Mouse (Mus musculus): ENCODE measurements around the gene Mnat1. TPM values are rescaled to one million over a fixed set of nuclear protein-coding genes. Genes with fewer than 3 reads are reported as not detected.
"Not testable (repeated sequence)": the region's sequence is repeated elsewhere in the genome, so short reads cannot be mapped to it uniquely, and the experiment has no call there.

Gene Mnat1
- total RNA-seq, 2 experiments from 2014 or later: 19.3 to 24.5 TPM

- intact Hi-C loops (cut with DNase I): no loop called here
- Histone ChIP-seq H3K27ac (no peak overlapping the region), H3K4me3 (no peak overlapping the region)
- DNase-seq (ENCODE audit: extremely low spot score in 1 of 2, low spot score in 2 of 2): no peak
- no peak for TF ChIP-seq CTCF (IDR thresholded peaks at IDR 0.05)
These were observed 24.9 kb upstream of the Mnat1 start for GRCm38 (mm10) chr12:73098593-73098992.

- no peak for DNase-seq (ENCODE audit: extremely low spot score in 1 of 2, low spot score in 2 of 2)
- no peak overlapping the region for H3K27ac ChIP-seq
- H3K4me3 ChIP-seq: no peak overlapping the region
- TF ChIP-seq CTCF (IDR thresholded peaks at IDR 0.05): no peak
- intact Hi-C loops (cut with DNase I): no loop called here
These were observed 19.8 kb upstream of the Mnat1 start for GRCm38 (mm10) chr12:73103713-73104112.

- TF ChIP-seq CTCF (IDR thresholded peaks at IDR 0.05): no peak
- intact Hi-C loops (cut with DNase I): no loop called here
- H3K4me3 ChIP-seq: no peak overlapping the region
- DNase-seq (ENCODE audit: extremely low spot score in 1 of 2, low spot score in 2 of 2): no peak
- H3K27ac ChIP-seq: no peak overlapping the region
These were observed 15.7 kb upstream of the Mnat1 start for GRCm38 (mm10) chr12:73107821-73108220.

- TF ChIP-seq CTCF (IDR thresholded peaks at IDR 0.05): no peak
- Histone ChIP-seq H3K27ac (no peak overlapping the region), H3K4me3 (peak overlapping the region; percentile 57)
- DNase-seq (ENCODE audit: extremely low spot score in 1 of 2, low spot score in 2 of 2): peak in 1 of 2 experiments; percentile 34
- intact Hi-C loops (cut with DNase I): loop anchor here (5.0 kb wide), 2 partner anchors 63 to 397 kb away; no protein-coding TSS in a partner anchor
These were observed 12.9 kb upstream of the Mnat1 start for GRCm38 (mm10) chr12:73110431-73111111.

GRCm38 (mm10) chr12:73111561-73112325 is 11.8 kb upstream of the Mnat1 start:
- Histone ChIP-seq H3K27ac (peak overlapping the region; percentile 25), H3K4me3 (peak overlapping the region; percentile 57)
- intact Hi-C loops (cut with DNase I): loop anchor here (5.0 kb wide), 2 partner anchors 64 to 396 kb away; no protein-coding TSS in a partner anchor
- DNase-seq (ENCODE audit: extremely low spot score in 1 of 2, low spot score in 2 of 2): peak in 1 of 2 experiments; percentile 21
- no peak for TF ChIP-seq CTCF (IDR thresholded peaks at IDR 0.05)

GRCm38 (mm10) chr12:73112326-73113087 is 11.0 kb upstream of the Mnat1 start:
- intact Hi-C loops (cut with DNase I): loop anchor here (5.0 kb wide), 2 partner anchors 65 to 395 kb away; no protein-coding TSS in a partner anchor
- H3K27ac ChIP-seq: peak overlapping the region; percentile 25
- TF ChIP-seq CTCF (IDR thresholded peaks at IDR 0.05): no peak; the same call in 1 of the 2 replicates
- H3K4me3 ChIP-seq: peak overlapping the region; percentile 57
- peak in 1 of 2 experiments; percentile 34 for DNase-seq (ENCODE audit: extremely low spot score in 1 of 2, low spot score in 2 of 2)

- no peak for TF ChIP-seq CTCF (IDR thresholded peaks at IDR 0.05)
- Histone ChIP-seq H3K4me3 (peak within 1 kb of the TSS; percentile 57), H3K27ac (peak within 1 kb of the TSS; percentile 25)
- intact Hi-C loops (cut with DNase I): loop anchor here (5.0 kb wide), 2 partner anchors 66 to 394 kb away; no protein-coding TSS in a partner anchor
- DNase-seq (ENCODE audit: extremely low spot score in 1 of 2, low spot score in 2 of 2): peak; percentile 29 to 58
These were observed 10.3 kb upstream of the Mnat1 start, which contains the start of gene Six4 for GRCm38 (mm10) chr12:73113196-73113595. Gene Six4 (minus strand): TSS chr12:73113456.

GRCm38 (mm10) chr12:73125250-73125649 is 1.7 kb downstream of the Mnat1 start:
- Histone ChIP-seq H3K4me3 (no peak overlapping the region), H3K27ac (no peak overlapping the region)
- intact Hi-C loops (cut with DNase I): no loop called here
- no peak for TF ChIP-seq CTCF (IDR thresholded peaks at IDR 0.05)
- DNase-seq (ENCODE audit: extremely low spot score in 1 of 2, low spot score in 2 of 2): no peak

GRCm38 (mm10) chr12:73140732-73141131 is 17.2 kb downstream of the Mnat1 start:
- no peak for TF ChIP-seq CTCF (IDR thresholded peaks at IDR 0.05)
- no peak overlapping the region for H3K27ac ChIP-seq
- no peak overlapping the region for H3K4me3 ChIP-seq
- intact Hi-C loops (cut with DNase I): no loop called here
- DNase-seq (ENCODE audit: extremely low spot score in 1 of 2, low spot score in 2 of 2): no peak

GRCm38 (mm10) chr12:73147236-73147635 is 23.7 kb downstream of the Mnat1 start:
- Histone ChIP-seq H3K4me3 (no peak overlapping the region), H3K27ac (no peak overlapping the region)
- DNase-seq (ENCODE audit: extremely low spot score in 1 of 2, low spot score in 2 of 2): no peak
- no peak for TF ChIP-seq CTCF (IDR thresholded peaks at IDR 0.05)
- intact Hi-C loops (cut with DNase I): no loop called here

- H3K27ac ChIP-seq; intact Hi-C loops (cut with DNase I): not testable (repeated sequence)
These were observed 27.5 kb downstream of the Mnat1 start for GRCm38 (mm10) chr12:73151038-73151437.

More at GRCm38 (mm10) chr12:73151038-73151437, 27.5 kb downstream of the Mnat1 start:
- not testable (repeated sequence) for H3K4me3 ChIP-seq; DNase-seq (ENCODE audit: extremely low spot score in 1 of 2, low spot score in 2 of 2)
